Mouse (Mus musculus) liver, adult 2 months (tissue): ENCODE results near the gene Mb21d2. TPM values are rescaled to one million over a fixed set of nuclear protein-coding genes. Genes with fewer than 3 reads are reported as not detected.

Experiments used
- DNase-seq: peaks from one replicate; pipeline ENCODE4 v3.0.0-alpha.2; 2011; ENCODE audit warnings: low read depth, low spot score; ENCODE audit errors: extremely low read depth
- H3K27ac ChIP-seq: fragments of 200-500 bp; replicated peaks from 2 replicates; pipeline ENCODE4 v1.5.1; 2012; ENCODE audit warnings: low read depth, mild to moderate bottlenecking, control low read depth, inconsistent platforms, low read length; ENCODE audit not compliant: insufficient read depth
- H3K27me3 ChIP-seq: fragments of 200-500 bp; 2 replicates; pipeline ENCODE4 v1.6.1; 2012; ENCODE audit warnings: mild to moderate bottlenecking, moderate library complexity, low read length, inconsistent platforms; ENCODE audit not compliant: control insufficient read depth, insufficient read depth
- H3K36me3 ChIP-seq: fragments of 200-500 bp; 2 replicates; pipeline ENCODE4 v1.6.1; 2012; ENCODE audit warnings: low read length, inconsistent platforms; ENCODE audit not compliant: control insufficient read depth, insufficient read depth
- H3K4me1 ChIP-seq: fragments of 200-500 bp; 2 replicates; pipeline ENCODE4 v1.6.1; 2011; ENCODE audit warnings: low read length; ENCODE audit not compliant: control insufficient read depth, insufficient read depth
- H3K4me3 ChIP-seq: fragments of 200-500 bp; 2 replicates; pipeline ENCODE4 v1.5.1; 2011; ENCODE audit warnings: low read depth, mild to moderate bottlenecking, control low read depth, low read length, moderate library complexity; ENCODE audit not compliant: insufficient read depth
- H3K79me2 ChIP-seq: fragments of 200-500 bp; 2 replicates; pipeline ENCODE4 v1.6.1; 2012; ENCODE audit warnings: inconsistent platforms, mild to moderate bottlenecking, low read length, moderate library complexity; ENCODE audit not compliant: control insufficient read depth, insufficient read depth
- H3K9ac ChIP-seq: fragments of 200-500 bp; 2 replicates; pipeline ENCODE4 v1.6.1; 2012; ENCODE audit warnings: low read depth, mild to moderate bottlenecking, control low read depth, inconsistent platforms, low read length
- CTCF ChIP-seq: fragments of 200-500 bp; IDR thresholded peaks from 2 replicates; pipeline ENCODE4 v1.5.1; 2011; ENCODE audit warnings: low read depth, low read length, control low read depth
- POLR2A ChIP-seq: fragments of 200-500 bp; IDR thresholded peaks from 2 replicates; pipeline ENCODE4 v1.6.1; 2011; ENCODE audit warnings: low read length, control low read depth; ENCODE audit not compliant: insufficient read depth; ENCODE audit errors: extremely low read depth
- whole genome bisulfite sequencing: fragments of 180-500 bp; shearing (Covaris S2); methylation state at CpG from one replicate; pipeline ENCODE4 v1.1.7; 2018; 5-methylcytosine and 5-hydroxymethylcytosine counted together
- polyA plus RNA-seq: library from polyadenylated mRNA; depleted of rRNA; stranded (reverse); fragments of >200 nt; gene quantifications from 2 replicates; pipeline ENCODE4 v1.2.3, GENCODE M21; 2012
- total RNA-seq: library from RNA; depleted of rRNA; stranded (reverse); fragments of >200 nt; gene quantifications from 2 replicates; pipeline ENCODE4 v1.2.3, GENCODE M21; 2014

Mb21d2 gene
- total and polyA plus RNA-seq, 2 experiments: 8.6 to 14.1 TPM

GRCm38 (mm10) chr16:28906370-28907275 is 22.9 kb downstream of the Mb21d2 start:
- H3K27me3 ChIP-seq: no peaks in the 10 kb centered on the region
- DNase-seq: peak; percentile 82
- peaks cover 30% of the 10 kb centered on the region; the same call in 1 of the 2 replicates for H3K79me2 ChIP-seq
- TF ChIP-seq CTCF (no peak), POLR2A (no peak)
- H3K27ac ChIP-seq: peak overlapping the region; percentile 46
- peaks cover 6% of the 10 kb centered on the region for H3K4me1 ChIP-seq
- no peaks in the 10 kb centered on the region for H3K36me3 ChIP-seq
- no peak overlapping the region for H3K9ac ChIP-seq
- 36% methylated on average over 7 of the region's 7 CpGs for WGBS
- H3K4me3 ChIP-seq: no peak overlapping the region

- Histone ChIP-seq H3K36me3 (no peaks in the 10 kb centered on the region), H3K27ac (peak overlapping the region; percentile 97), H3K27me3 (no peaks in the 10 kb centered on the region), H3K9ac (peak overlapping the region; percentile 71), H3K79me2 (peaks cover 24% of the 10 kb centered on the region; the same call in 1 of the 2 replicates), H3K4me3 (no peak overlapping the region; the same call in 1 of the 2 replicates), H3K4me1 (peaks cover 6% of the 10 kb centered on the region)
- peak; percentile 96 for DNase-seq
- 17% methylated on average over 11 of the region's 11 CpGs for WGBS
- TF ChIP-seq CTCF (no peak), POLR2A (no peak)
These were observed 23.7 kb downstream of the Mb21d2 start for GRCm38 (mm10) chr16:28905567-28906289.

DNA sequence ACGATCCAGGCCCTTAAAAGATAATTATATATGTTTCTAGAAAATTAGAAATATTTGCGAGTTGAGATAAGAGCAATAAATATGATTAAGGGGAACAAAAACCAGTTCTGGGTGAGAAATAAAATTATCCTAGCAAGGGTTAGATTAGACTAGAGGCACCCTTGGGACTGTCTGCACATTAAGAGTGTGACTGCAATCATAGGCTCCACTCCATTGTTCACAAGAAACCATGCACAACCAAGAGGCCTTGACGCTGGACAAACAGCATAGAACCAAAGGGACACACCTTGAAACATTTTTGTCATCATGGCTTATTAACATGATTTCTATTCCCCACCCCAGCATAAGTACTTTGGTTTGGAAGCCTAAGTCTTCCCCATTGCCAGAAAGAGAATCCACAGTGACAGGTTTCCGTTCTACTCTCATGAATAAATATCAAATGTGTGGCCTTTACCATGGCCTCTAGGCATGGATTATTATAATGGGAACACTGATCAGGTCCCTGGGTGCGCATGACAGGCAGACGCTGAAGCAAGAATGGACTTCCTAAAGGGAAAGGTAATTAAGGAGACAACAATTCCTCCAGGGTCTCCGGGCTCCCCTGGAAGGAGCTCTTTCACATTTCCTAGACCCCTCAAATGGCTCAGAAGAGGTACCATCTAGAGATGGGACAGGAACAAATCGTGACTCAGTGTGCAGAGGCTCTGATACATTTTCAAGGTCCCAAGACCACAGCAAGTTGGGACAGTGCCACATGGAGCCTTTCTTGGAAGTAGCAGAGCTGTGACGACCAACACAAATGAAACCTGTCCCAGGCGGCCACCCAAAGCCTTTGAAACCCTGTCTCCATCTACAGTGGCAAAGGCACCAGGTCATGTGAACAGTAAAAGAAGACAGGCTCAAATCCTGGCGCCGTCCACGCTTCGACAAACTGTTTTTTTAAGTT is 26.6 kb downstream of the Mb21d2 start:
- H3K9ac ChIP-seq: no peak overlapping the region
- H3K4me1 ChIP-seq: peaks cover 6% of the 10 kb centered on the region
- H3K36me3 ChIP-seq: no peaks in the 10 kb centered on the region
- H3K4me3 ChIP-seq: no peak overlapping the region
- no peaks in the 10 kb centered on the region for H3K27me3 ChIP-seq
- WGBS: 87% methylated on average over 14 of the region's 14 CpGs
- H3K79me2 ChIP-seq: peaks cover 24% of the 10 kb centered on the region; the same call in 1 of the 2 replicates
- no peak for TF ChIP-seq POLR2A
- no peak for TF ChIP-seq CTCF
- no peak overlapping the region for H3K27ac ChIP-seq
- no peak for DNase-seq

- WGBS: 98% methylated on average over 4 of the region's 4 CpGs
- Histone ChIP-seq H3K4me1 (peaks cover 9% of the 10 kb centered on the region), H3K36me3 (no peaks in the 10 kb centered on the region)
These were observed 30.3 kb downstream of the Mb21d2 start for GRCm38 (mm10) chr16:28899161-28899540.

GRCm38 (mm10) chr16:28898509-28899160 is 30.8 kb downstream of the Mb21d2 start:
- Histone ChIP-seq H3K9ac (no peak overlapping the region), H3K27ac (no peak overlapping the region), H3K27me3 (no peaks in the 10 kb centered on the region), H3K79me2 (peaks cover 42% of the 10 kb centered on the region), H3K4me1 (peaks cover 10% of the 10 kb centered on the region), H3K4me3 (no peak overlapping the region), H3K36me3 (no peaks in the 10 kb centered on the region)
- 67% methylated on average over 15 of the region's 15 CpGs for WGBS
- no peak for DNase-seq
- TF ChIP-seq CTCF (no peak), POLR2A (no peak)

More at GRCm38 (mm10) chr16:28899161-28899540, 30.3 kb downstream of the Mb21d2 start:
- Histone ChIP-seq H3K4me3 (no peak overlapping the region), H3K9ac (no peak overlapping the region), H3K79me2 (peaks cover 39% of the 10 kb centered on the region; the same call in 1 of the 2 replicates), H3K27ac (no peak overlapping the region), H3K27me3 (no peaks in the 10 kb centered on the region)
- DNase-seq: no peak
- TF ChIP-seq POLR2A (no peak), CTCF (no peak)
